Mouse (Mus musculus): Measurements from ENCODE around the gene Doc2a. TPM values are rescaled to one million over a fixed set of nuclear protein-coding genes. Genes with fewer than 3 reads are reported as not detected.

Doc2a gene
- total RNA-seq, 1 experiment, result 5.5 TPM

Other genes with a start within 250 kb of the Doc2a start
- 16.4 and 20.4 TPM in 2 replicates for gene Nupr1, start 216.6 kb upstream of the Doc2a start, total RNA-seq (2012; rRNA removed)
- gene Sgf29, start 198.1 kb upstream of the Doc2a start, total RNA-seq (2012; rRNA removed), result 35.8 and 55.3 TPM in 2 replicates
- 0.22 TPM in 1 of 2 replicates, not detected in the other for gene Sult1a1, start 171.0 kb upstream of the Doc2a start, total RNA-seq (2012; rRNA removed)
- 187 and 246 TPM in 2 replicates for gene Bola2, start 152.0 kb upstream of the Doc2a start, total RNA-seq (2012; rRNA removed)
- 22.3 and 27.7 TPM in 2 replicates for gene Slx1b, start 151.6 kb upstream of the Doc2a start, total RNA-seq (2012; rRNA removed)
- 4.1 and 10.3 TPM in 2 replicates for gene Coro1a, start 139.6 kb upstream of the Doc2a start, total RNA-seq (2012; rRNA removed)
- gene Mapk3, start 87.8 kb upstream of the Doc2a start, total RNA-seq (2012; rRNA removed), result 31.1 and 42.1 TPM in 2 replicates
- gene Gdpd3, start 81.1 kb upstream of the Doc2a start, total RNA-seq (2012; rRNA removed), result 4.0 and 5.9 TPM in 2 replicates
- 19.4 and 20.8 TPM in 2 replicates for gene Ypel3, start 70.5 kb upstream of the Doc2a start, total RNA-seq (2012; rRNA removed)
- gene Tbx6, start 65.9 kb upstream of the Doc2a start, total RNA-seq (2012; rRNA removed), result 0.89 and 1.7 TPM in 2 replicates
- gene Ppp4c, start 54.9 kb upstream of the Doc2a start, total RNA-seq (2012; rRNA removed), result 260 and 291 TPM in 2 replicates
- gene Fam57b, start 49.7 kb upstream of the Doc2a start, total RNA-seq (2012; rRNA removed), result 1.9 and 2.5 TPM in 2 replicates
- gene 4930451I11Rik, start 15.8 kb upstream of the Doc2a start, total RNA-seq (2012; rRNA removed), result not detected in 2 replicates
- 99.7 and 111 TPM in 2 replicates for gene Hirip3, start 14.6 kb downstream of the Doc2a start, total RNA-seq (2012; rRNA removed)
- 68.7 and 78.7 TPM in 2 replicates for gene Ino80e, start 15.0 kb downstream of the Doc2a start, total RNA-seq (2012; rRNA removed)
- 42.3 and 57.2 TPM in 2 replicates for gene Taok2, start 37.3 kb downstream of the Doc2a start, total RNA-seq (2012; rRNA removed)
- gene Tmem219, start 75.5 kb downstream of the Doc2a start, total RNA-seq (2012; rRNA removed), result 14.7 and 25.6 TPM in 2 replicates
- 13.2 and 16.2 TPM in 2 replicates for gene Kctd13, start 81.5 kb downstream of the Doc2a start, total RNA-seq (2012; rRNA removed)
- gene Asphd1, start 102.2 kb downstream of the Doc2a start, total RNA-seq (2012; rRNA removed), result 1.0 and 2.0 TPM in 2 replicates
- gene Sez6l2, start 103.1 kb downstream of the Doc2a start, total RNA-seq (2012; rRNA removed), result 0.80 and 2.0 TPM in 2 replicates
- gene Cdipt, start 128.5 kb downstream of the Doc2a start, total RNA-seq (2012; rRNA removed), result 106 and 122 TPM in 2 replicates
- 0.18 and 0.32 TPM in 2 replicates for gene Cdiptos, start 128.7 kb downstream of the Doc2a start, total RNA-seq (2012; rRNA removed)
- 49.2 and 56.0 TPM in 2 replicates for gene Mvp, start 167.2 kb downstream of the Doc2a start, total RNA-seq (2012; rRNA removed)
- gene Pagr1b, start 169.1 kb downstream of the Doc2a start, total RNA-seq (2012; rRNA removed), result 0.63 and 1.3 TPM in 2 replicates
- gene Pagr1a, start 169.9 kb downstream of the Doc2a start, total RNA-seq (2012; rRNA removed), result 12.1 and 32.3 TPM in 2 replicates
- gene Gm42742, start 173.7 kb downstream of the Doc2a start, total RNA-seq (2012; rRNA removed), result 23.4 and 38.4 TPM in 2 replicates
- 0.36 and 0.85 TPM in 2 replicates for gene Prrt2, start 173.8 kb downstream of the Doc2a start, total RNA-seq (2012; rRNA removed)
- 134 and 164 TPM in 2 replicates for gene Maz, start 179.6 kb downstream of the Doc2a start, total RNA-seq (2012; rRNA removed)
- gene Kif22, start 195.1 kb downstream of the Doc2a start, total RNA-seq (2012; rRNA removed), result 97.4 and 117 TPM in 2 replicates
- gene Zg16, start 239.9 kb downstream of the Doc2a start, total RNA-seq (2012; rRNA removed), result not detected in 2 replicates
- 13.5 and 31.2 TPM in 2 replicates for gene AI467606, start 243.9 kb downstream of the Doc2a start, total RNA-seq (2012; rRNA removed)